Mouse (Mus musculus): ENCODE measurements around the gene Nme2.

GRCm38 (mm10) chr11:94003346-94003745 is 47.3 kb upstream of the Nme2 start:
- TF ChIP-seq CTCF (IDR thresholded peaks at IDR 0.05; ENCODE audit: insufficient read depth, low read length) (no peak), POLR2A (IDR thresholded peaks at IDR 0.05; ENCODE audit: borderline replicate concordance, extremely low read depth, low read depth, low read length) (no peak)

Data from lung, adult 2 months (tissue).